Mouse (Mus musculus) gastrocnemius, postnatal 25 days (tissue): ENCODE results near the gene Lyrm7. TPM values are rescaled to one million over a fixed set of nuclear protein-coding genes. Genes with fewer than 3 reads are reported as not detected.
"Not testable (repeated sequence)": the region's sequence is repeated elsewhere in the genome, so short reads cannot be mapped to it uniquely, and the experiment has no call there.

ENCODE experiments used
- DNase-seq: peaks from one replicate; pipeline ENCODE4 v3.0.0; 2022
- total RNA-seq, 2 experiments: library from RNA; stranded (reverse); gene quantifications; 1 replicate in 1 of 2; 2 replicates in 1 of 2; pipeline ENCODE4 v1.2.3; 2021

Gene Lyrm7
- total RNA-seq, 2 experiments from 2014 or later, result 14.4 to 15.3 TPM

- DNase-seq, result no peak
These were observed 20.3 kb upstream of the Lyrm7 start for GRCm38 (mm10) chr11:54881051-54881474.

DNA sequence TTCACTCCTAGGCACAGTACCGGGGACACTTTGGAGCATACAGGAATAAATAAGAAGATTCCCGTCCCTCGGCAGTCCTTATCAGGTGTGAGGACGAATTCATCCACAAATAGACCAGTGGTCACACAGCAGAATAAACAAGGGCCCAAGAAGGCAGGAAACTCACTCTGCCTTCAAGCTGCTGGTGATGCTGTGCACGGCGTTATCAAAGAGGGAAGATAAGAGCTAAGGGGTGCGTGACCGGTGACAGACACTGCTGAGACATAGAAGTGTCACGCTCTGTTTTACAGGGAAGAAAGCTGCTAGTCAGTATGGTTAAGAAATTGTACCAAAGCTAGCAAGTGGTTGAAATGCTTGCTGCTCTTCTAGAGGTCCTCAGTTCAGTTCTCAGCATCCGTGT, 19.2 kb upstream of the Lyrm7 start:
- no peak for DNase-seq

GRCm38 (mm10) chr11:54879434-54879833, 18.7 kb upstream of the Lyrm7 start:
- DNase-seq, result peak; percentile 28

GRCm38 (mm10) chr11:54878893-54879292, 18.2 kb upstream of the Lyrm7 start:
- DNase-seq, result no peak

DNA sequence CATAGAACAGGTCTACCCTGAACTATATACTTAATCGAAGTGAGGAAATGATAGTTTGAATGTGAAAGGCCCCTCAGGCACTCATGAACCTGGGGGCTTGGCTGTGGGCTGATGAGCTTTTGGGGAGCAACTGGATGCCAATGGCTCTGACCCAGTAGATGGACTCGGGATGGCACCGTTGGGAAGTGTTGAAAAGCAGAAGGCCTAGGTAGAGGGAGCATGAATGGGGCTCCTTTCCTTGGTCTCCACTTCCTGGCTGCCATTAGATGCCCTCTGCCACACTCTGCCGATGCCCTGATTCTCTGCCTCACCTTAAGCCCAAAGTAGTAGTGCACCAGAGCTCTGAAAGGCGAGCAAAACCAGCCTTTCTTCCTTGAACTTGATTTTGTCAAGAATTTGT, 15.3 kb upstream of the Lyrm7 start:
- no peak for DNase-seq

DNA sequence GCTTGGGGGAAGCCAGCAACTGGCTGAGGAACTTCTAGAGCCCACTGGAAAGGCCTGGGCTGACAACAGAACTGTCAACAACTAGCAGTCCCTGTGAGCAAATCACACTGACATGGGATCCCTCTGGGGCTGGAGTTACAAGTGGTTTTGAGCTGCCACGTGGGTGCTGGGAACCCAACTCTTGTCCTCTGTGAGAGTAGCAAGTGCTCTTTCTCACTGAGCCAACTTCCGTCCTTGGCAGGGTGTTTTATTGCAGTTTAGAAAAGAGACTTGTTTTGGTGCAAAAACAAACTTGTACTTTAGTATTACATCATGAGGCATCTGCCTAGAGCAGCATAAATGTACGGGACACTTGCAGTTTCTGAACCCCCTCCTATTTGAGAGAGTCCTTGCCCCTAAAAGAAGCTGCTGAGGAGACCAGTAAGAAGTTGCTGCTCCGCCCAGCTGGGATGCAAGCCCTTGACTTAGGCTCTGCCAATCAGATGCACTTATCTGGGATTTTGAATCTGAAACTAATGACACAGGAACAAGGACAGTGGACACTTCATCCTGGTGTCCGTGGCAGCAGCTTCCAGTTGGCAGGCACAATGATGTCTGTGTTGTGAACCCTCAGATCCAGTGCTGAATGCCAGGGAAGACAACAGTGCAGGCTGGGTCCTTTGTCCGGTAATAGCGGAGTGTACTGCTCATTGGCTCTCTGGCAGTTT, 11.3 kb upstream of the Lyrm7 start:
- peak; percentile 49 for DNase-seq

- no peak for DNase-seq
These were observed 8.6 kb upstream of the Lyrm7 start for GRCm38 (mm10) chr11:54869318-54869717.

GRCm38 (mm10) chr11:54868445-54868844, 7.7 kb upstream of the Lyrm7 start:
- DNase-seq, result no peak

DNA sequence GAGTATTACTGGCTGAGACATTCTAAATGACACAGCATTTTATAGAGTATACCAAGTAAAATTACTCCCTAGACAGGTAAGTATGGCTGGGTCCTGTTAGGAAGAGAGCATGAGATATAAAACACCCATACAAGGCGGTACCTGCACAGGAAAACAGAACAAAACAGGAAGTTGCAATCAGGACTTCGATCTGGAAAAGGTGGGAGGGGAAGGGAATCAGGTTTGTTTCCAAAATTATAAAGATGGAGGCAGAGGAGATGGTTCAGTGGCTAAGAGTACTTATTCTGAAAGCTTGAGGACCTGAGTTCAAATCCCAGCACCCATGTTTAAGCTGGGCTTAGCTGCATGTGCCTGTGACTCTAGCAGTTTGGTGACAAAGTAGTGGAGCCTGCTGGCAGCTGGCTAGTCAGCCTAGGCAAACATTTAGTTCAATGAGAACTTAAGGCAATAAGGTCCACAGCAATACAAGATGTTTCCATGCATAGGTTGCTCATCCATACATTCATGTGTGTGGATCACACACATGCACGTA, 7.3 kb upstream of the Lyrm7 start:
- no peak for DNase-seq

DNA sequence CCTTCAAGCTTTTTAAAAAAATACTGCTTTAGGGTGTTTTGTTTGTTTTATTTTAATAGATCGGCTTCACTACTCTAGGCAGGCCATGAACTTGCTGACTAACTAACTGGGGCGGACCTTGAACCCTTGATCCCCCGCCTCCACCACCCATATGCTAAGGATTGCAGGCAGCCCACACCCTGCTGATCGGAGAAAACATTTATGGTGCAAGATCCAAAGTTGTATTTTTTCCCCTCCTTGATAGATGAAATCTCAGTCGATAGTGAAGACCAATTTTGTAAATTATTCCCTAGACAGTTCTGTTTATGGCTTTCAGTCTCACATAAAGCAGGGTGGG, 6.3 kb upstream of the Lyrm7 start:
- no peak for DNase-seq

DNA sequence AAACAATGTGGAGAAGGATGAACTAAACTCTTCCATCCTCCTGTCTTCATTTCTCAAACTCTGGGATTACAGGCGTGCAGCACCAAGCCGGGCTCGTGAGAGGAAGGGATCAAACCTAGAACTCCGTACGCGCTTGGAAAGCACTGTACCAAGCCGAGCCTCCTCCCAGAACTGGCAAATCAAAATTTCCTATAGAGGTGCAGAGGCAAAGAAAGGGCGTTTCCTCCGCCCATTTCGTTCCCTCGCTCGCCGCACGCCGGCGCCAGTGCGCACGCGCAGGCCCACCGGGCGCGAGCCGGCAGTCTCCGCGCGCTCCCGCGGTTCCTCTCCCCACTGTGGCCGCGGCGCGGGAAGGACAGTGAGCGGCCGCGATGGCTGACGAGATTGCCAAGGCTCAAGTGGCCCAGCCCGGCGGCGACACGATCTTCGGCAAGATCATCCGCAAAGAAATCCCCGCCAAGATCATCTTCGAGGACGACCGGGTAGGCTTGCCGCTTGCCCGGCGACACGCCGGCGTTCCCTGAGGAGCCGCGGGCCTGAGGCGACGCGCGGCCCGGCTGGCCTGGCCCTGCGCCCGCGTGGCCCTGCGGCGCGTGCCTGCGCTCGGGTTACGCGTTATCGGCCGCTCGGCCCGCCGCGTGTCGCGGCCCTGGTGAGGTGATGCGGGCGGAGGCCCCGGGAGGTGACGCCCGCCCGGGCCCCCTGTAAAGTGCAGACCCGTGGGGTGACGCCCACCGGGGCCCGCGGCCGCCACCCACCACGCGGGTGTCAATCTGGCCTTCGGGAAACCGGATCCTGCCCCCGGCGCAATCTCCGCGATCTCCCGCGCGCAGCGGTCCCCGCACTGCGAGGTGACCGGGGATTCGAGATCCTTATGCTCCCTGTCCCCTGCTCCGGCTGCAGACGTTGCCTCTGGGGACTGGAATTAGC, 5.7 kb upstream of the Lyrm7 start, which contains the start of gene Hint1:
TSS of gene Hint1 (plus strand) at position 265 of the 930 bp plus-strand sequence.
- peak; percentile 89 for DNase-seq

DNA sequence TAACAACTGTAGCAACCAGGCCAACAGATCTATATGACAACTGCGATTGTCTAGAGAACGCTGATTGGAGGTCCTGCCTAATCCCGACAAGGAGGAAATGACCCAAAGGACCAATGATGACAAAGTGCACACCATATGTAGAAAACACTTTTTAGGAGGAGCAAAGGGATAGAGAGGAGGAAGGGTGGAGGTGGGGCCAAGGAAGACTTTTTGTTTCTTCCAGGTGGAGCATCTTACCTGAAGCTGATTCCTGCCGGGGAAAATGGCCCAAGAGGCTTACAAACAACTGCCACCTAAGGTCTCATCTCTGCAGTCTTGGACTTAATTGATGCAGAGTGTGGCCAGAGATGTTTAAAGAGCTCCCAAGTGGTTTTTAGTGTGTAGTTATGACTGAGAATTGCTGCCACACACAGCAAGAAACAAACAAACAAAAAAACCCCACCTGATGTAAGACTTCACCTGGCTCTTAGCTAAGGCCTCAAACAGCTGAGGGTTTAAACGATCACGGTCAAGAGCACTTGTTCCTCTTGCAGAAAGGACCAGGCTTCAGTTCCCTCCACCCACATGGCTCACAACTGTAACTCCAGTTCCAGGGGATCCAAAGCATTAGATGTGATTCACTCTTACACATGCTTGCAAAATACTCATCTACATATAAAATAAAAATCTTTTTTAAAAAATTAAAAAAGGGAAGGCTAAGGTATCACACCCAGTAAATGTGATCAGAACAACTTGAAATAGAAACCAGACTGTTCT, 4.8 kb upstream of the Lyrm7 start:
- no peak for DNase-seq

GRCm38 (mm10) chr11:54862621-54863520, 2.2 kb upstream of the Lyrm7 start:
- DNase-seq, result no peak

DNA sequence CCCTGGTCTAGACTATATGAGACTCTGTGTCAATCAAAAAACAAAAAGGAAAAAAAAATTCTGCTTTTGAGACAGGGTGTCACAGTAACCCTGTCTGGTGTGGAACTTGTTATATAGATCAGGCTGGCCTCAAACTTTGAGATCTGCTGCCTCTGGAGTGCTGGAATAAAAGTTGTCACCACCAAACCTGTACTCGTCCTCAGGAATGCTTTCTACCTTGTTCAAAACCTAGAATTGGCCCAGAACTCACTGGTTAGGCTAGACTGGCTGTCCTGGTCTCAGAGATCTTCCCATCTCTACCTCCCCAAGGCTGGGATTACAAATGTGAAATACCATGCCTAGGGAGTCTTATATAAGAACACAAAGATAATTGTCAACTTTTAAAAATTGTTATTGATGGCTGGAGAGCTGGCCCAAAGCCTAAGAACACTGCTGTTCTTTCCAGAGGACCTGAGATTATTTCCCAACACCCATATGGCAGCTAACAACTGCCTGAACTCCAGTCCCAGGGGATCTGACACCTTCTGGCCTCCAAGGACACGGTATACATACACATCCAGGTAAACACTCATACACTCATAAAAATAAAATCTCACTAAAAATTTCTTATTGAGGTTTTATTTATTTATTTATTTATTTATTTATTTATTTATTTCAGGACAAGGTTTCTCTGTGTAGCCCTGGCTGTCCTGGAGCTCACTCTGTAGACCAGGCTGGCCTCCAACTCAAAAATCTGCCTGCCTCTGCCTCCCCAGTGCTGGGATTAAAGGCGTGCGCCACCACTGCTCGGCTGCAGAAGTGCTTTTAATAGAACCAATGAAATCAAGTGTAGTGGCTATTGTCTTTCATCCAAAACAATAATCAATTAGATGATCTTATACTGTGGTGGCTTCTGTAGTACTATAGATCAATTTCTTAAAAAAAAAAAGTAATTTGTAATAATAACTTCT, 1.0 kb upstream of the Lyrm7 start:
- DNase-seq, result no peak

DNA sequence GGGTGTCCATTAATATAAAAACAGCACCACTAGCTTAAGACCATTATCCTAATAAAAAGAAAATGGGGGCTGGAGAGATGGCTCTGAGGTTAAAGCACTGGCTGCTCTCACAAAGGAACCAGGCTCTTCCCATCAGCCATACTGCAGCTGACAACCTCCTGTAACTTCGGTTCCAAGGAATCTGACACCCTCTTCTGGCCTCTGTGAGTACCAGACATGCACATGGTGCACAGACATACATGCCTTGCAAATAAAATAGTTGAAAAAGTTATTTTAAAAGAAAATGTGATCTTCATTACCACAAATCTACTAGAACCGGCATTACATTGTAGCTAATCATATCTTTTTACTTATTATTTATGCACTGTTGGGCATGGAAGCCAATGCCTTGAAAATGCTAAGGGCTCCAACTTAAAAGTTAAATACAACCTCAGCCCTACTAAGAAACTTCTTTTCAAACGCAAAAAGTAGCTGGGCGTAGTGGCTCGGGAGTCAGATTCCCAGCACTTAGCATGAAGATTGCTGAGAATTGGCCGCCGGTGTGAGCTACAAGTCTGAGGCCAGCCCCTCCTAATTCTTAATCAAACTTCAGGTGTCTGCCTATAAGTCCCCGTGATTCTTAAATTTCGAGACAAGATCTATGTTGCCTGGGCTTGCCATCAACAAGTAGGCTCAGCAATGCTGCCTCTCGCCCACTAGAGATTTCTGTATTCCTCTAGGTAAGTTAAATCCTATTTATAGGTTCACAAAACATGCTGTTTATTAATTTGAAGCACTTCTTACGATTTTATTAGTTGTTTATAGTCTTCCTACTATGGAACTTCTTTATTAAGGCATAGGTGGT, 1.2 kb downstream of the Lyrm7 start:
- no peak for DNase-seq

GRCm38 (mm10) chr11:54858880-54859279, 1.8 kb downstream of the Lyrm7 start:
- not testable (repeated sequence) for DNase-seq

- no peak for DNase-seq
These were observed 9.1 kb downstream of the Lyrm7 start for GRCm38 (mm10) chr11:54851656-54852055.

- no peak for DNase-seq
These were observed 10.6 kb downstream of the Lyrm7 start for GRCm38 (mm10) chr11:54849961-54850758.
